Mouse (Mus musculus): ENCODE measurements at regions not wholly inside any gene's neighbourhood (a gene's known extent, or its start where the extent isn't known, plus 50 kb on each side); places are given as distances from the start of the nearest gene placed in this dataset.
"Not testable (repeated sequence)": the region's sequence is repeated elsewhere in the genome, so short reads cannot be mapped to it uniquely, and the experiment has no call there.

- no peak for DNase-seq (ENCODE audit: low spot score)
Observed at GRCm38 (mm10) chrX:70606349-70606748, 129.4 kb upstream of the Tmem185a start.

GRCm38 (mm10) chrX:70582344-70582743, 105.4 kb upstream of the Tmem185a start:
- DNase-seq (ENCODE audit: low spot score) = peak; percentile 16

GRCm38 (mm10) chrX:70580171-70580570, 103.2 kb upstream of the Tmem185a start:
- no peak for DNase-seq (ENCODE audit: low spot score)

- DNase-seq (ENCODE audit: low spot score) = not testable (repeated sequence)
Observed at GRCm38 (mm10) chrX:70574243-70574642, 97.3 kb upstream of the Tmem185a start.

GRCm38 (mm10) chrX:70570586-70570985, 93.6 kb upstream of the Tmem185a start:
- DNase-seq (ENCODE audit: low spot score) = not testable (repeated sequence)

GRCm38 (mm10) chrX:70569339-70569979, 92.5 kb upstream of the Tmem185a start:
- DNase-seq (ENCODE audit: low spot score) = not testable (repeated sequence)
